Mouse (Mus musculus) cerebellum, adult 11-12 months (tissue): ENCODE measurements around the gene 1700069L16Rik.
A peak's percentile ranks its signal among the peaks of the same experiment; 100 is the strongest.

Experiments used
- DNase-seq: peaks from one replicate; pipeline ENCODE4 v3.0.0; 2022

The 1700069L16Rik gene

GRCm38 (mm10) chr5:113685471-113685870 is 39.1 kb downstream of the 1700069L16Rik start:
- no peak for DNase-seq

GRCm38 (mm10) chr5:113683246-113683645 is 41.3 kb downstream of the 1700069L16Rik start:
- peak; percentile 95 for DNase-seq

GRCm38 (mm10) chr5:113682472-113682871 is 42.1 kb downstream of the 1700069L16Rik start:
- DNase-seq = peak; percentile 44

GRCm38 (mm10) chr5:113681219-113681618 is 43.4 kb downstream of the 1700069L16Rik start:
- DNase-seq = peak; percentile 61

- DNase-seq = peak; percentile 55
Measured at GRCm38 (mm10) chr5:113679509-113679908, 45.1 kb downstream of the 1700069L16Rik start.

- peak; percentile 99 for DNase-seq
Measured at GRCm38 (mm10) chr5:113678743-113679452, 45.7 kb downstream of the 1700069L16Rik start.

GRCm38 (mm10) chr5:113677541-113677940 is 47.0 kb downstream of the 1700069L16Rik start:
- DNase-seq = no peak

- peak; percentile 68 for DNase-seq
Measured at GRCm38 (mm10) chr5:113674851-113675250, 49.7 kb downstream of the 1700069L16Rik start.

- no peak for DNase-seq
Measured at GRCm38 (mm10) chr5:113672456-113672855, 52.1 kb downstream of the 1700069L16Rik start.

- DNase-seq = no peak
Measured at GRCm38 (mm10) chr5:113670597-113670996, 54.0 kb downstream of the 1700069L16Rik start.

- no peak for DNase-seq
Measured at GRCm38 (mm10) chr5:113670110-113670509, 54.5 kb downstream of the 1700069L16Rik start.

- no peak for DNase-seq
Measured at GRCm38 (mm10) chr5:113664629-113665195, 59.9 kb downstream of the 1700069L16Rik start.

GRCm38 (mm10) chr5:113664127-113664526 is 60.4 kb downstream of the 1700069L16Rik start:
- no peak for DNase-seq

GRCm38 (mm10) chr5:113660872-113661271 is 63.7 kb downstream of the 1700069L16Rik start:
- no peak for DNase-seq

GRCm38 (mm10) chr5:113654821-113655220 is 69.8 kb downstream of the 1700069L16Rik start:
- peak; percentile 53 for DNase-seq

- peak; percentile 47 for DNase-seq
Measured at GRCm38 (mm10) chr5:113654206-113654605, 70.4 kb downstream of the 1700069L16Rik start.

GRCm38 (mm10) chr5:113652215-113652614 is 72.4 kb downstream of the 1700069L16Rik start:
- no peak for DNase-seq

GRCm38 (mm10) chr5:113650035-113650865 is 74.3 kb downstream of the 1700069L16Rik start, which contains the start of gene Cmklr1:
Gene Cmklr1, minus strand, starts transcription at chr5:113650426.
- no peak for DNase-seq

GRCm38 (mm10) chr5:113648647-113649211 is 75.8 kb downstream of the 1700069L16Rik start:
- DNase-seq = no peak

GRCm38 (mm10) chr5:113647141-113647540 is 77.4 kb downstream of the 1700069L16Rik start:
- no peak for DNase-seq

- DNase-seq = no peak
Measured at GRCm38 (mm10) chr5:113644520-113644919, 80.1 kb downstream of the 1700069L16Rik start.

GRCm38 (mm10) chr5:113643107-113643848 is 81.3 kb downstream of the 1700069L16Rik start:
- DNase-seq = peak; percentile 86
